Mouse (Mus musculus) kidney, adult 2 months (tissue): Measurements from ENCODE around the gene Olfr1047. TPM values are rescaled to one million over a fixed set of nuclear protein-coding genes. Genes with fewer than 3 reads are reported as not detected.
"Not testable (repeated sequence)": the region's sequence is repeated elsewhere in the genome, so short reads cannot be mapped to it uniquely, and the experiment has no call there.

Experiments used
- DNase-seq: peaks from one replicate; pipeline ENCODE4 v3.0.0; 2021
- H3K27ac ChIP-seq: fragments of 200-500 bp; 2 replicates; pipeline ENCODE4 v1.5.1; 2012; ENCODE audit warnings: low read depth, low read length, control low read depth, inconsistent platforms; ENCODE audit not compliant: insufficient read depth
- H3K27me3 ChIP-seq: fragments of 200-500 bp; replicated peaks from 2 replicates; pipeline ENCODE4 v1.6.1; 2012; ENCODE audit warnings: mild to moderate bottlenecking, moderate library complexity, low read length, inconsistent platforms; ENCODE audit not compliant: control insufficient read depth, insufficient read depth
- H3K36me3 ChIP-seq: fragments of 200-500 bp; 2 replicates; pipeline ENCODE4 v1.6.1; 2012; ENCODE audit warnings: mild to moderate bottlenecking, moderate library complexity, low read length, inconsistent platforms; ENCODE audit not compliant: control insufficient read depth, insufficient read depth
- H3K4me1 ChIP-seq: fragments of 200-500 bp; 2 replicates; pipeline ENCODE4 v1.6.1; 2011; ENCODE audit warnings: low read length; ENCODE audit not compliant: control insufficient read depth, insufficient read depth
- H3K4me3 ChIP-seq: fragments of 200-500 bp; 2 replicates; pipeline ENCODE4 v1.5.1; 2011; ENCODE audit warnings: mild to moderate bottlenecking, low read depth, low read length, control low read depth; ENCODE audit not compliant: insufficient read depth
- CTCF ChIP-seq: fragments of 200-500 bp; conservative IDR thresholded peaks from 2 replicates; pipeline ENCODE4 v1.5.1; 2011; ENCODE audit warnings: low read depth, mild to moderate bottlenecking, control low read depth, low read length, moderate library complexity, mixed read lengths; ENCODE audit not compliant: insufficient read depth, insufficient read length
- POLR2A ChIP-seq: fragments of 200-500 bp; IDR thresholded peaks from one replicate; pipeline ENCODE4 v1.6.1; 2011; ENCODE audit warnings: low read depth, low read length, control low read depth
- WGBS: fragments of 180-500 bp; shearing (Covaris S2); methylation state at CpG from one replicate; pipeline ENCODE4 v1.1.7; 2018; 5-methylcytosine and 5-hydroxymethylcytosine counted together
- polyA plus RNA-seq: library from polyadenylated mRNA; depleted of rRNA; stranded (reverse); fragments of >200 nt; gene quantifications from 2 replicates; pipeline ENCODE4 v1.2.3, GENCODE M21; 2012; rRNA removed

The Olfr1047 gene
- not detected in 2 replicates for polyA plus RNA-seq

- WGBS = 87% methylated on average over 1 of the region's 1 CpGs
- H3K36me3 ChIP-seq = no peaks in the 10 kb centered on the region
- no peak for TF ChIP-seq CTCF
- TF ChIP-seq POLR2A = no peak
- DNase-seq = no peak
- no peak within 1 kb of the TSS for H3K4me3 ChIP-seq
- H3K4me1 ChIP-seq = no peaks in the 10 kb centered on the region
- H3K27ac ChIP-seq = no peak within 1 kb of the TSS
- H3K27me3 ChIP-seq = no peaks in the 10 kb centered on the region
Observed at GRCm38 (mm10) chr2:86231301-86231700, at the start of gene Olfr1047. Olfr1047 (minus strand) TSS chr2:86231401.

- DNase-seq, H3K36me3 ChIP-seq, H3K4me3 ChIP-seq, H3K4me1 ChIP-seq, H3K27me3 ChIP-seq, H3K27ac ChIP-seq: not testable (repeated sequence)
Observed at GRCm38 (mm10) chr2:86278988-86279387, 47.8 kb upstream of the Olfr1047 start, which contains the start of gene Olfr1051. Olfr1051 (minus strand) TSS chr2:86279088.

GRCm38 (mm10) chr2:86258228-86258627, 27.0 kb upstream of the Olfr1047 start, which contains the start of gene Olfr1049:
Olfr1049 (minus strand) TSS chr2:86258328.
- DNase-seq, H3K27me3 ChIP-seq, H3K36me3 ChIP-seq, H3K4me1 ChIP-seq, H3K27ac ChIP-seq, H3K4me3 ChIP-seq: not testable (repeated sequence)

- no peak for DNase-seq
- no peak within 1 kb of the TSS for H3K27ac ChIP-seq
- H3K4me1 ChIP-seq = no peaks in the 10 kb centered on the region
- TF ChIP-seq POLR2A (no peak), CTCF (no peak)
- no peaks in the 10 kb centered on the region for H3K27me3 ChIP-seq
- no peaks in the 10 kb centered on the region for H3K36me3 ChIP-seq
- H3K4me3 ChIP-seq = no peak within 1 kb of the TSS
Observed at GRCm38 (mm10) chr2:86240189-86240588, 9.0 kb upstream of the Olfr1047 start, which contains the start of gene Olfr1048. Olfr1048 (minus strand) TSS chr2:86240289.

GRCm38 (mm10) chr2:86219214-86219613, 12.0 kb downstream of the Olfr1047 start, which contains the start of gene Olfr1046:
Olfr1046 (minus strand) TSS chr2:86219314.
- H3K4me1 ChIP-seq = no peaks in the 10 kb centered on the region
- DNase-seq = no peak
- no peaks in the 10 kb centered on the region for H3K36me3 ChIP-seq
- WGBS = 56% methylated on average over 2 of the region's 2 CpGs
- no peaks in the 10 kb centered on the region for H3K27me3 ChIP-seq
- TF ChIP-seq CTCF = no peak
- H3K4me3 ChIP-seq = no peak within 1 kb of the TSS
- no peak within 1 kb of the TSS for H3K27ac ChIP-seq

- Histone ChIP-seq H3K4me1 (no peaks in the 10 kb centered on the region), H3K27ac (no peak within 1 kb of the TSS), H3K4me3 (no peak within 1 kb of the TSS), H3K36me3 (no peaks in the 10 kb centered on the region), H3K27me3 (no peaks in the 10 kb centered on the region)
- TF ChIP-seq POLR2A (no peak), CTCF (no peak)
- no peak for DNase-seq
Observed at GRCm38 (mm10) chr2:86202909-86203308, 28.3 kb downstream of the Olfr1047 start, which contains the start of gene Olfr1045. Olfr1045 (minus strand) TSS chr2:86203009.

- DNase-seq = no peak
- no peak for TF ChIP-seq POLR2A
- no peak for TF ChIP-seq CTCF
- WGBS = 47% methylated on average over 1 of the region's 1 CpGs
- Histone ChIP-seq H3K4me3 (no peak overlapping the region), H3K36me3 (no peaks in the 10 kb centered on the region), H3K4me1 (no peaks in the 10 kb centered on the region), H3K27ac (no peak overlapping the region), H3K27me3 (no peaks in the 10 kb centered on the region)
Observed at GRCm38 (mm10) chr2:86195863-86196262, 35.3 kb downstream of the Olfr1047 start.

GRCm38 (mm10) chr2:86185583-86185982, 45.6 kb downstream of the Olfr1047 start, which contains the start of gene Olfr52:
Olfr52 (minus strand) TSS chr2:86185683.
- Histone ChIP-seq H3K4me1 (no peaks in the 10 kb centered on the region), H3K27me3 (no peaks in the 10 kb centered on the region), H3K27ac (no peak within 1 kb of the TSS), H3K36me3 (no peaks in the 10 kb centered on the region), H3K4me3 (no peak within 1 kb of the TSS)
- no peak for DNase-seq
- TF ChIP-seq POLR2A = no peak
- TF ChIP-seq CTCF = no peak
